Mouse (Mus musculus): ENCODE measurements at regions not wholly inside any gene's neighbourhood (a gene's known extent, or its start where the extent isn't known, plus 50 kb on each side); places are given as distances from the start of the nearest gene placed in this dataset.

DNA sequence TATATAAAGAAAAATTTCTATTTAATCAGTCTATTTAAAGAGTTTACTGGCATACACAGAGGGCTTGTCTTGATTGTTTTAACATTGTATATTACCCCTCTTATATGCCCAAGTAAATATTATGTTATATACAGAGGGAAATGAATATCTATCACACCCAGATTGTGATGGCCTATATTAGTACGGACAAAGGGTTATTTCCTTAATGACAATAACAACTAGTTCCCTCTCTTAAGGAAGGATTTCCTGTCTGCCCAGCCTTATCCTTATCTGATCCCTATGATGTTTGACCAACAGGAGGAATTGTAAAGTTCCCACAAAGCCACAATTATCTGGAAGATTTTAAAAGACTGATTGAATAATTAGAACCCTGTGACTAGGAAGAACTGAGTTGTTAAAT lies 301.8 kb upstream of the Dmac1 start:
- Histone ChIP-seq H3K27me3 (ENCODE audit: control insufficient read depth, insufficient read depth, low read length) (no peaks in the 10 kb centered on the region), H3K9ac (replicated peaks; ENCODE audit: low read length) (no peak overlapping the region), H3K36me3 (replicated peaks; ENCODE audit: control insufficient read depth, insufficient read depth, low read depth, low read length) (no peaks in the 10 kb centered on the region), H3K27ac (replicated peaks; ENCODE audit: low read depth, low read length) (no peak overlapping the region), H3K4me2 (ENCODE audit: low read depth, low read length) (no peak overlapping the region), H3K4me1 (ENCODE audit: control insufficient read depth, insufficient read depth, low read length) (no peaks in the 10 kb centered on the region), H3K9me3 (replicated peaks; ENCODE audit: control insufficient read depth, low read length) (no peaks in the 10 kb centered on the region), H3K4me3 (ENCODE audit: low read depth, low read length) (no peak overlapping the region)
- DNase-seq (ENCODE audit: low spot score) (no peak), ATAC-seq (replicated peaks; ENCODE audit: insufficient number of reproducible peaks, low FRiP score, low TSS enrichment, low read depth) (no peak)
- WGBS: 80% methylated on average over 1 of the region's 1 CpGs

DNA sequence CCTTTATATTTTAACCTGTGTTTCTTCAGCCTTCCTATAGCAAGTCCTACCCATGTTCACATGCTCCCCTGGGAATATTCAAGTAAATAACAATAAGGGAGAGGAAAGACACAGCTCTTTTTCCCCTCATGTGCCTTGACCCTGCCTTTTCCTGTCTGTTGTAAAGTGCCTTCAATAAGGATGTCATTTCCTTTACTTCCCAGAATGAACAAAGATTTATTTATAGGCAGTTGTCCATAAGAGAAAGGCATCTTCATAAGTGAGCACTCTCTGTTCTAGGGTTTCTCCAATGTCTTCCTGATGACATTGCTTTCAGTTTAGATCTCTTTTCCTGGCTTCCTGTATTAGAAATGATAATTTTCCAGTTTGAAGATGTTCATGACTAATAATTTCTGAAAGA lies 294.5 kb upstream of the Dmac1 start:
- H3K4me3 ChIP-seq (ENCODE audit: low read depth, low read length): no peak overlapping the region
- no peak overlapping the region for H3K9ac ChIP-seq (replicated peaks; ENCODE audit: low read length)
- H3K4me2 ChIP-seq (ENCODE audit: low read depth, low read length): no peak overlapping the region
- DNase-seq (ENCODE audit: low spot score): no peak
- no peaks in the 10 kb centered on the region for H3K36me3 ChIP-seq (replicated peaks; ENCODE audit: control insufficient read depth, insufficient read depth, low read depth, low read length)
- no peak for ATAC-seq (replicated peaks; ENCODE audit: insufficient number of reproducible peaks, low FRiP score, low TSS enrichment, low read depth)
- H3K4me1 ChIP-seq (ENCODE audit: control insufficient read depth, insufficient read depth, low read length): no peaks in the 10 kb centered on the region
- H3K27me3 ChIP-seq (ENCODE audit: control insufficient read depth, insufficient read depth, low read length): no peaks in the 10 kb centered on the region
- H3K27ac ChIP-seq (replicated peaks; ENCODE audit: low read depth, low read length): no peak overlapping the region
- H3K9me3 ChIP-seq (replicated peaks; ENCODE audit: control insufficient read depth, low read length): no peaks in the 10 kb centered on the region

DNA sequence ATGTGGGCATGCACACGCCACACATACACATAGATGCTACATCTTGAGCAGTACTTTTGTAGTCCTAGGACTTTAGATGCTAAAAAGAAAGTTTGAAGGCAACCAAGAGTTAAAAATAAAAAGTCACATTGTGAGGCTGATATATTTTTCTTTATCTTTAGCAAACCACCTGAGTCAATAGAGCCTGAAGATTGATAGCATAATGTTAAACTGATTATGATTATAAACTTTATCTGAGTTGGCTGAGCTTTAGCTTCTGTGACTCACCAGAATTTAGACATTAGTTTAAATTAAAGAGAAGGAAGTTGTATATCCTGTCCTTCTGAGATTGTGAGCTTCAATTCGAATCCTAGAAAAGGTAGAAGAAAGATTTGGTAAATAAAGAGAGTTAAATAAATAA lies 289.5 kb upstream of the Dmac1 start:
- no peak overlapping the region for H3K4me2 ChIP-seq (ENCODE audit: low read depth, low read length)
- no peaks in the 10 kb centered on the region for H3K4me1 ChIP-seq (ENCODE audit: control insufficient read depth, insufficient read depth, low read length)
- no peak overlapping the region for H3K4me3 ChIP-seq (ENCODE audit: low read depth, low read length)
- no peaks in the 10 kb centered on the region for H3K36me3 ChIP-seq (replicated peaks; ENCODE audit: control insufficient read depth, insufficient read depth, low read depth, low read length)
- no peaks in the 10 kb centered on the region for H3K9me3 ChIP-seq (replicated peaks; ENCODE audit: control insufficient read depth, low read length)
- 76% methylated on average over 2 of the region's 2 CpGs for WGBS
- H3K9ac ChIP-seq (replicated peaks; ENCODE audit: low read length): no peak overlapping the region
- no peak for DNase-seq (ENCODE audit: low spot score)
- no peak overlapping the region for H3K27ac ChIP-seq (replicated peaks; ENCODE audit: low read depth, low read length)
- H3K27me3 ChIP-seq (ENCODE audit: control insufficient read depth, insufficient read depth, low read length): no peaks in the 10 kb centered on the region
- no peak for ATAC-seq (replicated peaks; ENCODE audit: insufficient number of reproducible peaks, low FRiP score, low TSS enrichment, low read depth)

DNA sequence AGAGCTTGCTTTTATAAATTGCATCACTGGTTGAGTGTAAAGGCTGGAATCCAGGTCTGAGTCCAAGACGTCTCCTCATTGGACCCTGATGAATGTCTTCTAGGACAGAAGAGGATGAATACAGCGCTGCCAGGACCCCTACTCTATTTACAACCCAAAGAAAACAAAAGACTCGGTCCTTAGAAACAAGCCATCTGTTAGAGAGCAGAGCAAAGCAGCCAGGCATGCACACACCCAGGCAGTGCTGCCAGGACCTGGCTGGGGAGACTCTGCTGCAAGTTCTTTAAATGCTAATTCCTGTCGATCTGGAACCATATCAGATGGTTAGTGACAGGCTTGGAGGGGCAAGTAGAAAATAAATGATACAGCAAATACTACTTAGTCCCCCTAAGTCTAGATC lies 284.4 kb upstream of the Dmac1 start:
- Histone ChIP-seq H3K4me2 (ENCODE audit: low read depth, low read length) (no peak overlapping the region), H3K9ac (replicated peaks; ENCODE audit: low read length) (no peak overlapping the region), H3K27ac (replicated peaks; ENCODE audit: low read depth, low read length) (no peak overlapping the region), H3K36me3 (replicated peaks; ENCODE audit: control insufficient read depth, insufficient read depth, low read depth, low read length) (no peaks in the 10 kb centered on the region), H3K4me3 (ENCODE audit: low read depth, low read length) (no peak overlapping the region), H3K27me3 (ENCODE audit: control insufficient read depth, insufficient read depth, low read length) (no peaks in the 10 kb centered on the region), H3K4me1 (ENCODE audit: control insufficient read depth, insufficient read depth, low read length) (no peaks in the 10 kb centered on the region), H3K9me3 (replicated peaks; ENCODE audit: control insufficient read depth, low read length) (no peaks in the 10 kb centered on the region)
- WGBS: 20% methylated on average over 4 of the region's 4 CpGs
- no peak for ATAC-seq (replicated peaks; ENCODE audit: insufficient number of reproducible peaks, low FRiP score, low TSS enrichment, low read depth)
- DNase-seq (ENCODE audit: low spot score): no peak

DNA sequence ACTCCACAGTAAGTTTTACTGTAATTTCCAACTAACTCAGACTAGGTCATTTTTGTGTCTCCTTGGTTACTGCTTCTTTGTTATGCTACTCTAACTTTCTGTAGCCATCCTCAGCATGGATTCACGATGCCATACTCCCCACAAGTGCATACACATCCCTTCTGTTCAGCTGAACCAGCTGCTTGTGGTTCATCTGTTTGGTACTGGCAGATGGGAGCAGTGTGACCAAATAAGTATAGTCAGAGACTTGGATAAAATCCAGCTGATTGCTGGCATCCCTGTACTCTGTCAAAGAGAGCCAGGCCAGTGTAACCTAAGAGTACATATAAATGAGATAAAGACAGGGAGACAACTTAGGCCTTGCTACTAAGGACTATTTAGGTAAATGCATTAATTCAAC lies 283.7 kb upstream of the Dmac1 start:
- H3K4me2 ChIP-seq (ENCODE audit: low read depth, low read length): no peak overlapping the region
- no peak overlapping the region for H3K4me3 ChIP-seq (ENCODE audit: low read depth, low read length)
- H3K9ac ChIP-seq (replicated peaks; ENCODE audit: low read length): no peak overlapping the region
- H3K27me3 ChIP-seq (ENCODE audit: control insufficient read depth, insufficient read depth, low read length): no peaks in the 10 kb centered on the region
- WGBS: 64% methylated on average over 1 of the region's 1 CpGs
- no peaks in the 10 kb centered on the region for H3K9me3 ChIP-seq (replicated peaks; ENCODE audit: control insufficient read depth, low read length)
- DNase-seq (ENCODE audit: low spot score) (peak; percentile 4), ATAC-seq (replicated peaks; ENCODE audit: insufficient number of reproducible peaks, low FRiP score, low TSS enrichment, low read depth) (no peak)
- no peaks in the 10 kb centered on the region for H3K4me1 ChIP-seq (ENCODE audit: control insufficient read depth, insufficient read depth, low read length)
- no peak overlapping the region for H3K27ac ChIP-seq (replicated peaks; ENCODE audit: low read depth, low read length)
- no peaks in the 10 kb centered on the region for H3K36me3 ChIP-seq (replicated peaks; ENCODE audit: control insufficient read depth, insufficient read depth, low read depth, low read length)

DNA sequence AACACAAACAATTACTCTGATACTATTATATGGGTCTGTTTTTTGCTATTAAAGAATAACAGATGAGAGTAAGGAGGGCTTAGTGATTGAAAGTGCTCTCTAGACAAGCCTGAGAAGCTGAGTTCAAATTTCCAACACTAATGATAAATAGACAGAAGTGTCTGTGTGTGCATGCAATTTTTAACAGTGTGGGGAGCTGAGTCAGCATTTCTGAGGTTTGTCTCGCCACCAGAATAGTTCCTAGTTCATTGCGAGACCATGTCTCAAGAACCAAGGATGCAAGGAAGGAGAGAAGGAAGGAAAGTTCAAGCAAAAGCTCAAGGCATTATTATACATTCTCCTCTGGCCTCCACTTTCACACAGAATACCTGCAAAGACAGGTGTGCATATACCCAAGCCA lies 259.7 kb upstream of the Dmac1 start:
- Histone ChIP-seq H3K9me3 (replicated peaks; ENCODE audit: control insufficient read depth, low read length) (no peaks in the 10 kb centered on the region), H3K27me3 (ENCODE audit: control insufficient read depth, insufficient read depth, low read length) (no peaks in the 10 kb centered on the region), H3K36me3 (replicated peaks; ENCODE audit: control insufficient read depth, insufficient read depth, low read depth, low read length) (no peaks in the 10 kb centered on the region), H3K4me2 (ENCODE audit: low read depth, low read length) (no peak overlapping the region), H3K4me3 (ENCODE audit: low read depth, low read length) (no peak overlapping the region), H3K4me1 (ENCODE audit: control insufficient read depth, insufficient read depth, low read length) (no peaks in the 10 kb centered on the region), H3K27ac (replicated peaks; ENCODE audit: low read depth, low read length) (no peak overlapping the region), H3K9ac (replicated peaks; ENCODE audit: low read length) (no peak overlapping the region)
- WGBS: 88% methylated on average over 2 of the region's 2 CpGs
- ATAC-seq (replicated peaks; ENCODE audit: insufficient number of reproducible peaks, low FRiP score, low TSS enrichment, low read depth): no peak
- DNase-seq (ENCODE audit: low spot score): no peak

DNA sequence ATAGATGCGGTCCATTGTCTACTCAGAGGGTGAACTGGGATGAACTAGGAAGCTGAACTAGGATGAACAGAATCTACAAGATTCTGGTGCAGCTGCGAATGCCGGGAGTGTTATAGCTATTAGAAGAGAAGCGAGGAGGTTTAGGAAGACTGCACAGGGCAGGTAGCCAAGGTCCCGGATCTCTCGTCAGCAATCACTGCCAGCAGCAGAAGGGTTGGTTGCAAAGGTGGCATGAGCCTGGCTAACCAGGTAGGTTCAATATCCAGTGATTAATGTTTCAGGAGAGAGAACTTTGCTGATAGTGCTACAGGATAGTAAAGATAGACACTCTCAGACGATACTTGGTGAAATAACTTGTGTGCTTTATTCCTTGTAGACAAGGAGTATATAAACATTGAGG lies 257.0 kb upstream of the Dmac1 start:
- Histone ChIP-seq H3K27me3 (ENCODE audit: control insufficient read depth, insufficient read depth, low read length) (no peaks in the 10 kb centered on the region), H3K36me3 (replicated peaks; ENCODE audit: control insufficient read depth, insufficient read depth, low read depth, low read length) (no peaks in the 10 kb centered on the region), H3K9me3 (replicated peaks; ENCODE audit: control insufficient read depth, low read length) (no peaks in the 10 kb centered on the region), H3K27ac (replicated peaks; ENCODE audit: low read depth, low read length) (no peak overlapping the region), H3K4me3 (ENCODE audit: low read depth, low read length) (no peak overlapping the region), H3K9ac (replicated peaks; ENCODE audit: low read length) (no peak overlapping the region), H3K4me1 (ENCODE audit: control insufficient read depth, insufficient read depth, low read length) (no peaks in the 10 kb centered on the region), H3K4me2 (ENCODE audit: low read depth, low read length) (no peak overlapping the region)
- WGBS: 89% methylated on average over 7 of the region's 7 CpGs
- ATAC-seq (replicated peaks; ENCODE audit: insufficient number of reproducible peaks, low FRiP score, low TSS enrichment, low read depth): no peak
- DNase-seq (ENCODE audit: low spot score): no peak

DNA sequence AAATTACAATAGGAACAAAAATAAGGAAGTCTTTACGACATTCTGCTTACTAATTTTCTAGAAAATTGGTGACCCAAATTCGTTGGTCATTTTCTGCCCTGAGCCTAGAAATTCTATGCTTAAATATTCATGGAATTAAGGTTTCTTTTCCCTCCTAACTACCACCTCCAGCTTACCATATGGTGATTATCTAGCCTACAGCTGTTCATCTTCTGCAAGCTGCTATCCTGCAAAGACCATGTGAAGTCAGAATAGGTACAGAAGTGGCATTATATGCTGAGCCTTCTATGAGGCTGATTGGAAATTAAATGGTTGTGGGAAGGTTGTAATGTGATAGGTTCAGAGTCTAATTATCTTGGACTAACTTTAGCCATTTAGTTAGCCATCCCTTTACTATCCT lies 251.5 kb upstream of the Dmac1 start:
- Histone ChIP-seq H3K4me1 (ENCODE audit: control insufficient read depth, insufficient read depth, low read length) (no peaks in the 10 kb centered on the region), H3K27me3 (ENCODE audit: control insufficient read depth, insufficient read depth, low read length) (no peaks in the 10 kb centered on the region), H3K9me3 (replicated peaks; ENCODE audit: control insufficient read depth, low read length) (no peaks in the 10 kb centered on the region), H3K36me3 (replicated peaks; ENCODE audit: control insufficient read depth, insufficient read depth, low read depth, low read length) (no peaks in the 10 kb centered on the region), H3K4me2 (ENCODE audit: low read depth, low read length) (no peak overlapping the region), H3K9ac (replicated peaks; ENCODE audit: low read length) (no peak overlapping the region), H3K4me3 (ENCODE audit: low read depth, low read length) (no peak overlapping the region), H3K27ac (replicated peaks; ENCODE audit: low read depth, low read length) (no peak overlapping the region)
- DNase-seq (ENCODE audit: low spot score): no peak
- whole genome bisulfite sequencing: 79% methylated on average over 2 of the region's 2 CpGs
- ATAC-seq (replicated peaks; ENCODE audit: insufficient number of reproducible peaks, low FRiP score, low TSS enrichment, low read depth): no peak
